Mouse (Mus musculus) forebrain, embryonic 16.5 days (tissue): ENCODE measurements at regions not wholly inside any gene's neighbourhood (a gene's known extent, or its start where the extent isn't known, plus 50 kb on each side); places are given as distances from the start of the nearest gene placed in this dataset.

Experiments used
- ATAC-seq: fragments of 200-750 bp; cut with Nextera tagmentation; 2 replicates; pipeline ENCODE4 v1.8.0; 2017; ENCODE audit warnings: mild to moderate bottlenecking, moderate library complexity
- H3K27ac ChIP-seq: fragments of 300-500 bp; sonication (generic); 2 replicates; pipeline ENCODE4 v1.5.1; 2014; ENCODE audit warnings: low read length, control low read depth
- H3K27me3 ChIP-seq: fragments of 300-500 bp; sonication (generic); replicated peaks from 2 replicates; pipeline ENCODE4 v1.6.1; 2014; ENCODE audit warnings: low read length; ENCODE audit not compliant: control insufficient read depth, insufficient read depth
- H3K36me3 ChIP-seq: fragments of 300-500 bp; sonication (generic); 2 replicates; pipeline ENCODE4 v1.6.1; 2014; ENCODE audit not compliant: control insufficient read depth, insufficient read depth
- H3K4me1 ChIP-seq: fragments of 300-500 bp; sonication (generic); replicated peaks from 2 replicates; pipeline ENCODE4 v1.6.1; 2014; ENCODE audit warnings: low read length; ENCODE audit not compliant: control insufficient read depth, insufficient read depth
- H3K4me2 ChIP-seq: fragments of 300-500 bp; sonication (generic); 2 replicates; pipeline ENCODE4 v1.6.1; 2014; ENCODE audit warnings: mild to moderate bottlenecking, low read length, control low read depth
- H3K4me3 ChIP-seq: fragments of 300-500 bp; sonication (generic); replicated peaks from 2 replicates; pipeline ENCODE4 v1.5.1; 2014; ENCODE audit warnings: mild to moderate bottlenecking, low read length, control low read depth
- H3K9ac ChIP-seq: fragments of 300-500 bp; sonication (generic); replicated peaks from 2 replicates; pipeline ENCODE4 v1.6.1; 2014; ENCODE audit warnings: low read depth, low read length, control low read depth
- H3K9me3 ChIP-seq: fragments of 300-500 bp; sonication (generic); 2 replicates; pipeline ENCODE4 v1.6.1; 2016; ENCODE audit warnings: low read length; ENCODE audit not compliant: control insufficient read depth
- WGBS: fragments of 180-500 bp; shearing (Covaris S2); extraction: QIAGEN DNeasy Blood & Tissue Kit; methylation state at CpG from one replicate; pipeline ENCODE4 v1.1.7; 2014; 5-methylcytosine and 5-hydroxymethylcytosine counted together

- 82% methylated on average over 6 of the region's 6 CpGs for WGBS
- H3K4me1 ChIP-seq = no peaks in the 10 kb centered on the region
- no peaks in the 10 kb centered on the region for H3K9me3 ChIP-seq
- H3K9ac ChIP-seq = no peak overlapping the region
- no peak overlapping the region for H3K4me2 ChIP-seq
- ATAC-seq = no peak
- H3K4me3 ChIP-seq = no peak overlapping the region
- no peaks in the 10 kb centered on the region for H3K27me3 ChIP-seq
- no peak overlapping the region for H3K27ac ChIP-seq
- no peaks in the 10 kb centered on the region for H3K36me3 ChIP-seq
Measured at GRCm38 (mm10) chr14:61885241-61886015, 278.2 kb downstream of the Kcnrg start.

GRCm38 (mm10) chr14:61889626-61890025 lies 282.4 kb downstream of the Kcnrg start:
- no peak overlapping the region for H3K4me2 ChIP-seq

DNA sequence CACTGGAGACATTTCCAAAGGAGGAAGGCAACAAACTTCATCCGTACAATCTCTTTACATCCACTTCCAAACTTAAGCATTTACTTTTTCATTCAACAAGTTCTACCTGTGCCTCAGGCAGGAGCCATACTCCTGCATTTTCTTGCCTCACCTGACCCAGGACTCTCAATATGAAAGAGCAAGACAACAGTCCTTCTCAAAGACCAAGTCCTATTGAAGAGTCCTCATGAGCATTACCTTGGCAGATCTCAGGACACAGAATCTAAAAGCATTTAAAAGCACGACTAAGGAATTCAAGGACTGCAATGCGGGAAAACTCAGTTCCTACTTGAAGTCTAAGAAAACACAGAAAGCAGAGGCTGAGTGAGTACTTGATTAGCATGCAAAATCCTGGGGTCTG lies 286.5 kb downstream of the Kcnrg start:
- Histone ChIP-seq H3K4me2 (no peak overlapping the region), H3K4me3 (no peak overlapping the region), H3K27ac (no peak overlapping the region), H3K9ac (no peak overlapping the region), H3K27me3 (no peaks in the 10 kb centered on the region), H3K36me3 (no peaks in the 10 kb centered on the region), H3K4me1 (no peaks in the 10 kb centered on the region), H3K9me3 (no peaks in the 10 kb centered on the region)
- ATAC-seq = no peak
- 79% methylated on average over 3 of the region's 3 CpGs for WGBS

More at GRCm38 (mm10) chr14:61889626-61890025, 282.4 kb downstream of the Kcnrg start:
- Histone ChIP-seq H3K36me3 (no peaks in the 10 kb centered on the region), H3K4me3 (no peak overlapping the region), H3K4me1 (no peaks in the 10 kb centered on the region), H3K27ac (no peak overlapping the region), H3K9ac (no peak overlapping the region), H3K9me3 (no peaks in the 10 kb centered on the region), H3K27me3 (no peaks in the 10 kb centered on the region)
- WGBS = 92% methylated on average over 8 of the region's 8 CpGs
- no peak for ATAC-seq

DNA sequence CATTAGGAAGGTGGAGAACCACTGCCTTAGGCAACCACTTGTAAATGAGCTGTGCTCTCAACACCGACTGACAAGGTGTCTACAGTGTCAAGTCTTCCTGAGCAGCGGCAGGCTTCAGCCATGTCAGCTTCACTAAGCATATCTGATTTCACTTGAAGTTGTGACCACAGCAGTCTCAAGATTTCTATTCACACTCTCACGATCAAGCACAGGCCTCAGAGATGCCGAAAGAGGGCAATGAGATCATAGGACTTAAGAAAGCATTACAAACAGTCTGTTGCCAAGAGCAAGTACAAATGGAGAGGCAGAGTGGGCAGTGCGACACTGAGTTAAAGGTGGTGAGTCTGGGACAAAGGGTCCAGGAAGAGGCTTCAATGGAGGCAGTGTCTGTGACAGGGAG lies 289.6 kb downstream of the Kcnrg start:
- Histone ChIP-seq H3K27me3 (no peaks in the 10 kb centered on the region), H3K9ac (no peak overlapping the region), H3K36me3 (no peaks in the 10 kb centered on the region), H3K4me1 (no peaks in the 10 kb centered on the region), H3K9me3 (0 out of 2 replicates have a peak, but pooled peaks cover 1% of the 10 kb centered on the region), H3K4me2 (no peak overlapping the region), H3K27ac (no peak overlapping the region), H3K4me3 (no peak overlapping the region)
- 81% methylated on average over 5 of the region's 5 CpGs for WGBS
- ATAC-seq = no peak

- H3K27ac ChIP-seq = no peak overlapping the region
- no peaks in the 10 kb centered on the region for H3K27me3 ChIP-seq
- WGBS = 92% methylated on average over 10 of the region's 10 CpGs
- no peak for ATAC-seq
- no peaks in the 10 kb centered on the region for H3K4me1 ChIP-seq
- H3K9ac ChIP-seq = no peak overlapping the region
- H3K4me3 ChIP-seq = no peak overlapping the region
- no peak overlapping the region for H3K4me2 ChIP-seq
- H3K36me3 ChIP-seq = no peaks in the 10 kb centered on the region
- H3K9me3 ChIP-seq = 0 out of 2 replicates have a peak, but pooled peaks cover 3% of the 10 kb centered on the region
Measured at GRCm38 (mm10) chr14:61898664-61899063, 291.4 kb downstream of the Kcnrg start.

GRCm38 (mm10) chr14:61904426-61905124 lies 297.3 kb downstream of the Kcnrg start:
- H3K9ac ChIP-seq = no peak overlapping the region
- H3K4me2 ChIP-seq = no peak overlapping the region
- WGBS = 80% methylated on average over 4 of the region's 4 CpGs
- no peak for ATAC-seq
- H3K4me3 ChIP-seq = no peak overlapping the region
- H3K4me1 ChIP-seq = no peaks in the 10 kb centered on the region
- H3K27ac ChIP-seq = no peak overlapping the region
- H3K27me3 ChIP-seq = no peaks in the 10 kb centered on the region
- H3K9me3 ChIP-seq = 0 out of 2 replicates have a peak, but pooled peaks cover 3% of the 10 kb centered on the region
- H3K36me3 ChIP-seq = no peaks in the 10 kb centered on the region

GRCm38 (mm10) chr14:61918113-61918512 lies 310.9 kb downstream of the Kcnrg start:
- Histone ChIP-seq H3K27me3 (no peaks in the 10 kb centered on the region), H3K4me2 (no peak overlapping the region), H3K27ac (no peak overlapping the region), H3K9me3 (peaks cover 3% of the 10 kb centered on the region; the same call in 1 of the 2 replicates), H3K4me1 (no peaks in the 10 kb centered on the region), H3K4me3 (no peak overlapping the region), H3K9ac (no peak overlapping the region), H3K36me3 (no peaks in the 10 kb centered on the region)
- ATAC-seq = no peak

GRCm38 (mm10) chr14:61931811-61932210 lies 324.6 kb downstream of the Kcnrg start:
- WGBS = 84% methylated on average over 8 of the region's 8 CpGs

GRCm38 (mm10) chr14:61941682-61942081 lies 334.4 kb downstream of the Kcnrg start:
- H3K36me3 ChIP-seq = no peaks in the 10 kb centered on the region
- H3K4me2 ChIP-seq = no peak overlapping the region
- no peaks in the 10 kb centered on the region for H3K27me3 ChIP-seq
- no peaks in the 10 kb centered on the region for H3K9me3 ChIP-seq
- ATAC-seq = no peak
- no peak overlapping the region for H3K4me3 ChIP-seq
- WGBS = 75% methylated on average over 7 of the region's 7 CpGs
- no peak overlapping the region for H3K9ac ChIP-seq
- H3K27ac ChIP-seq = no peak overlapping the region
- peaks cover 7% of the 10 kb centered on the region for H3K4me1 ChIP-seq

More at GRCm38 (mm10) chr14:61931811-61932210, 324.6 kb downstream of the Kcnrg start:
- Histone ChIP-seq H3K4me2 (no peak overlapping the region), H3K9ac (no peak overlapping the region), H3K4me3 (no peak overlapping the region), H3K9me3 (no peaks in the 10 kb centered on the region), H3K27me3 (no peaks in the 10 kb centered on the region), H3K27ac (no peak overlapping the region), H3K36me3 (no peaks in the 10 kb centered on the region), H3K4me1 (no peaks in the 10 kb centered on the region)
- ATAC-seq = no peak
